Mouse (Mus musculus) liver, embryonic 12.5 days (tissue): ENCODE measurements around the gene Jmjd6. TPM values are rescaled to one million over a fixed set of nuclear protein-coding genes. Genes with fewer than 3 reads are reported as not detected.

Experiments
- ATAC-seq: fragments of 200-750 bp; cut with Nextera tagmentation; 2 replicates; pipeline ENCODE4 v1.8.0; 2017; ENCODE audit warnings: moderate number of reproducible peaks, mild to moderate bottlenecking, moderate library complexity
- H3K27ac ChIP-seq: fragments of 300-500 bp; sonication (generic); 2 replicates; pipeline ENCODE4 v1.5.1; 2016; ENCODE audit warnings: mild to moderate bottlenecking
- H3K27me3 ChIP-seq: fragments of 300-500 bp; sonication (generic); replicated peaks from 2 replicates; pipeline ENCODE4 v1.6.1; 2016; ENCODE audit warnings: mild to moderate bottlenecking, moderate library complexity
- H3K36me3 ChIP-seq: fragments of 300-500 bp; sonication (generic); 2 replicates; pipeline ENCODE4 v1.6.1; 2016; ENCODE audit warnings: mild to moderate bottlenecking, moderate library complexity
- H3K4me1 ChIP-seq: fragments of 300-500 bp; sonication (generic); 2 replicates; pipeline ENCODE4 v1.6.1; 2016
- H3K4me2 ChIP-seq: fragments of 300-500 bp; sonication (generic); 2 replicates; pipeline ENCODE4 v1.6.1; 2016; ENCODE audit warnings: mild to moderate bottlenecking, moderate library complexity
- H3K4me3 ChIP-seq: fragments of 300-500 bp; sonication (generic); 2 replicates; pipeline ENCODE4 v1.5.1; 2016; ENCODE audit warnings: mild to moderate bottlenecking, moderate library complexity
- H3K9ac ChIP-seq: fragments of 300-500 bp; sonication (generic); 2 replicates; pipeline ENCODE4 v1.6.1; 2016; ENCODE audit warnings: mild to moderate bottlenecking, moderate library complexity
- H3K9me3 ChIP-seq: fragments of 300-500 bp; sonication (generic); replicated peaks from 2 replicates; pipeline ENCODE4 v1.6.1; 2016; ENCODE audit warnings: mild to moderate bottlenecking, moderate library complexity
- WGBS: fragments of 180-500 bp; shearing (Covaris S2); methylation state at CpG from one replicate; pipeline ENCODE4 v1.1.7; 2016; ENCODE audit not compliant: insufficient replicate concordance; 5-methylcytosine and 5-hydroxymethylcytosine counted together
- polyA plus RNA-seq: library from polyadenylated mRNA; unstranded; fragments of >200 nt; fragmentation: Nextera tagmentation; extraction: Ambion mirVana; gene quantifications from 2 replicates; pipeline ENCODE4 v1.2.1, GENCODE M21; 2016

Jmjd6 gene
- polyA plus RNA-seq, 1 experiment from 2014 or later = 61.6 TPM

- H3K4me3 ChIP-seq = no peak overlapping the region
- no peak for ATAC-seq
- peaks cover 71% of the 10 kb centered on the region for H3K36me3 ChIP-seq
- H3K4me1 ChIP-seq = peaks cover 5% of the 10 kb centered on the region; the same call in 1 of the 2 replicates
- H3K27ac ChIP-seq = no peak overlapping the region
- no peaks in the 10 kb centered on the region for H3K9me3 ChIP-seq
- no peak overlapping the region for H3K4me2 ChIP-seq
- no peak overlapping the region for H3K9ac ChIP-seq
- no peaks in the 10 kb centered on the region for H3K27me3 ChIP-seq
- WGBS = 82% methylated on average over 8 of the region's 8 CpGs
These were observed 26.0 kb upstream of the Jmjd6 start for GRCm38 (mm10) chr11:116869223-116869622.

GRCm38 (mm10) chr11:116868129-116868528 is 24.9 kb upstream of the Jmjd6 start:
- no peak for ATAC-seq
- Histone ChIP-seq H3K27ac (no peak overlapping the region), H3K4me1 (peaks cover 7% of the 10 kb centered on the region; the same call in 1 of the 2 replicates), H3K4me3 (no peak overlapping the region), H3K27me3 (no peaks in the 10 kb centered on the region), H3K4me2 (no peak overlapping the region), H3K9ac (no peak overlapping the region), H3K36me3 (peaks cover 71% of the 10 kb centered on the region), H3K9me3 (no peaks in the 10 kb centered on the region)
- 71% methylated on average over 3 of the region's 3 CpGs for WGBS

- H3K4me2 ChIP-seq = no peak overlapping the region
- 75% methylated on average over 12 of the region's 12 CpGs for WGBS
- H3K4me1 ChIP-seq = peaks cover 7% of the 10 kb centered on the region; the same call in 1 of the 2 replicates
- H3K36me3 ChIP-seq = peaks cover 72% of the 10 kb centered on the region
- H3K4me3 ChIP-seq = no peak overlapping the region
- H3K27me3 ChIP-seq = no peaks in the 10 kb centered on the region
- H3K9me3 ChIP-seq = no peaks in the 10 kb centered on the region
- H3K27ac ChIP-seq = no peak overlapping the region
- no peak overlapping the region for H3K9ac ChIP-seq
- no peak for ATAC-seq
These were observed 22.8 kb upstream of the Jmjd6 start for GRCm38 (mm10) chr11:116865945-116866585.

- Histone ChIP-seq H3K27ac (no peak overlapping the region), H3K9ac (no peak overlapping the region), H3K9me3 (no peaks in the 10 kb centered on the region), H3K4me3 (no peak overlapping the region), H3K4me2 (no peak overlapping the region), H3K4me1 (peaks cover 7% of the 10 kb centered on the region; the same call in 1 of the 2 replicates), H3K27me3 (no peaks in the 10 kb centered on the region), H3K36me3 (peaks cover 80% of the 10 kb centered on the region)
- 58% methylated on average over 10 of the region's 10 CpGs for WGBS
- ATAC-seq = no peak
These were observed 21.2 kb upstream of the Jmjd6 start for GRCm38 (mm10) chr11:116864444-116864843.

- ATAC-seq = no peak
- Histone ChIP-seq H3K9ac (no peak overlapping the region), H3K27me3 (no peaks in the 10 kb centered on the region), H3K36me3 (peaks cover 39% of the 10 kb centered on the region), H3K4me1 (peaks cover 25% of the 10 kb centered on the region), H3K27ac (no peak overlapping the region), H3K4me3 (no peak overlapping the region), H3K9me3 (no peaks in the 10 kb centered on the region), H3K4me2 (no peak overlapping the region)
- 63% methylated on average over 12 of the region's 12 CpGs for WGBS
These were observed 14.1 kb upstream of the Jmjd6 start for GRCm38 (mm10) chr11:116857183-116857850.

GRCm38 (mm10) chr11:116854279-116854678 is 11.0 kb upstream of the Jmjd6 start:
- H3K9ac ChIP-seq = peak overlapping the region; percentile 99
- H3K4me1 ChIP-seq = peaks cover 38% of the 10 kb centered on the region
- no peak for ATAC-seq

GRCm38 (mm10) chr11:116853512-116853928 is 10.3 kb upstream of the Jmjd6 start:
- H3K36me3 ChIP-seq = peaks cover 37% of the 10 kb centered on the region
- H3K27me3 ChIP-seq = no peaks in the 10 kb centered on the region
- no peaks in the 10 kb centered on the region for H3K9me3 ChIP-seq
- WGBS = 4% methylated on average over 35 of the region's 36 CpGs
- H3K4me3 ChIP-seq = peak overlapping the region; percentile 99
- H3K27ac ChIP-seq = peak overlapping the region; percentile 99
- H3K4me2 ChIP-seq = peak overlapping the region; percentile 91
- peak overlapping the region; percentile 99 for H3K9ac ChIP-seq
- ATAC-seq = peak; percentile 85
- peaks cover 46% of the 10 kb centered on the region for H3K4me1 ChIP-seq

More at GRCm38 (mm10) chr11:116854279-116854678, 11.0 kb upstream of the Jmjd6 start:
- Histone ChIP-seq H3K4me2 (peak overlapping the region; percentile 91), H3K27me3 (no peaks in the 10 kb centered on the region), H3K36me3 (peaks cover 37% of the 10 kb centered on the region), H3K27ac (peak overlapping the region; percentile 99), H3K9me3 (no peaks in the 10 kb centered on the region), H3K4me3 (peak overlapping the region; percentile 99)
- 17% methylated on average over 10 of the region's 10 CpGs for WGBS

- under 1% methylated on average over 72 of the region's 74 CpGs for WGBS
- Histone ChIP-seq H3K9me3 (no peaks in the 10 kb centered on the region), H3K27ac (peak within 1 kb of the TSS; percentile 99), H3K4me1 (peaks cover 51% of the 10 kb centered on the region), H3K27me3 (no peaks in the 10 kb centered on the region), H3K36me3 (peaks cover 41% of the 10 kb centered on the region), H3K4me3 (peak within 1 kb of the TSS; percentile 99), H3K4me2 (peak within 1 kb of the TSS; percentile 91), H3K9ac (peak within 1 kb of the TSS; percentile 99)
- peak; percentile 86 for ATAC-seq
These were observed 9.8 kb upstream of the Jmjd6 start, which contains the start of gene Srsf2 for GRCm38 (mm10) chr11:116852891-116853511. Gene Srsf2, minus strand, starts transcription at chr11:116853094.

- Histone ChIP-seq H3K4me3 (peak within 1 kb of the TSS; percentile 99), H3K36me3 (peaks cover 47% of the 10 kb centered on the region), H3K9me3 (no peaks in the 10 kb centered on the region), H3K27me3 (no peaks in the 10 kb centered on the region), H3K4me2 (peak within 1 kb of the TSS; percentile 91), H3K4me1 (peaks cover 54% of the 10 kb centered on the region), H3K9ac (peak within 1 kb of the TSS; percentile 99), H3K27ac (peak within 1 kb of the TSS; percentile 99)
- peak; percentile 64 for ATAC-seq
- under 1% methylated on average over 78 of the region's 91 CpGs for WGBS
These were observed 9.1 kb upstream of the Jmjd6 start, which contains the start of gene Mfsd11 for GRCm38 (mm10) chr11:116852291-116852890. Gene Mfsd11, plus strand, starts transcription at chr11:116852440.

GRCm38 (mm10) chr11:116851576-116852290 is 8.5 kb upstream of the Jmjd6 start:
- ATAC-seq = no peak

GRCm38 (mm10) chr11:116850833-116851477 is 7.7 kb upstream of the Jmjd6 start:
- Histone ChIP-seq H3K36me3 (peaks cover 60% of the 10 kb centered on the region), H3K9ac (peak overlapping the region; percentile 99), H3K27ac (peak overlapping the region; percentile 99), H3K4me1 (peaks cover 55% of the 10 kb centered on the region), H3K4me3 (peak overlapping the region; percentile 99), H3K9me3 (no peaks in the 10 kb centered on the region), H3K4me2 (peak overlapping the region; percentile 91), H3K27me3 (no peaks in the 10 kb centered on the region)
- 23% methylated on average over 6 of the region's 6 CpGs for WGBS
- no peak for ATAC-seq

More at GRCm38 (mm10) chr11:116851576-116852290, 8.5 kb upstream of the Jmjd6 start:
- Histone ChIP-seq H3K9me3 (no peaks in the 10 kb centered on the region), H3K9ac (peak overlapping the region; percentile 99), H3K36me3 (peaks cover 52% of the 10 kb centered on the region), H3K27me3 (no peaks in the 10 kb centered on the region), H3K4me2 (peak overlapping the region; percentile 91), H3K4me1 (peaks cover 48% of the 10 kb centered on the region), H3K27ac (peak overlapping the region; percentile 99), H3K4me3 (peak overlapping the region; percentile 99)
- WGBS = under 1% methylated on average over 29 of the region's 29 CpGs
